8 mouse cellular contexts compared by ENCODE assay signal in the genomic region with DNA sequence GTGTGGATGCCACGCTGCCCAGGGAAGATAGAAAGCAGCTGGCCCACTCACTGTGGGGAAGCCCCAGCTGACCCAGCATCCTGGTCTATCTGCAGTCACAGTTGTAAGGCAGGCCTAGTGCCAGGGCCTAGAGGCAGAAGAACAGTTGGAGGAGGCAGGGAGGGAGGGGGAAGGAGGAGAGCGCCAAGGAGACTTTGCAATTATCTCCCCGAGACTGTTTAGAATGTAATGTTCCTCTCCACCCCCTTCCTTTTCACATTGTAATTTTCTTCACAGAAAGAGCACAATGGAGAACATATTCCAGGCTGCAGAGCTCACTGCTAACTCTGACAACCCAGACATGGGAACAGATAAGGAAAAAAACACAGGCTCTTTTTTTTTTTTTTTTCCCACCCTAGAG.
DNase-seq lines count a peak whose midpoint lies in the region; ATAC-seq lines count a peak whose summit lies in the region.

No protein-coding gene starts in this region.

- ATAC-seq in forebrain, embryonic 16.5 days, result peak; percentile 96
- ATAC-seq in hindbrain, embryonic 12.5 days (ENCODE audit: low FRiP score), result peak; percentile 81

- no peak overlapping the region for H3K9ac ChIP-seq in forebrain, embryonic 16.5 days (replicated peaks; ENCODE audit: low read depth, low read length)
- no peak overlapping the region for H3K9ac ChIP-seq in hindbrain, embryonic 12.5 days

- 6% methylated on average over 3 of the region's 3 CpGs for WGBS in forebrain, embryonic 16.5 days
- WGBS in hindbrain, embryonic 12.5 days, result 30% methylated on average over 3 of the region's 3 CpGs

- DNase-seq in spleen, postnatal 36 days (ENCODE audit: low spot score in 2 of 2), result peak; percentile 2 to 5
- no peak for DNase-seq in spleen, adult 12 weeks (ENCODE audit: low spot score)
- peak; percentile 90 for DNase-seq in left cerebral cortex, postnatal 4 days
- DNase-seq in right cerebral cortex, adult 2 months (ENCODE audit: low spot score in 2 of 2), result peak; percentile 61 to 65
- no peak for DNase-seq in liver
- DNase-seq in natural killer cell, adult 2 months (ENCODE audit: low spot score in 2 of 2), result no peak

- intact Hi-C loops in left cerebral cortex, postnatal 4 days (cut with DNase I), result no loop called here

- H3K27ac ChIP-seq in forebrain, embryonic 16.5 days (ENCODE audit: low read length), result peak overlapping the region; percentile 62
- no peak overlapping the region for H3K27ac ChIP-seq in hindbrain, embryonic 12.5 days

- no peaks in the 10 kb centered on the region for H3K36me3 ChIP-seq in forebrain, embryonic 16.5 days (ENCODE audit: control insufficient read depth, insufficient read depth)
- H3K36me3 ChIP-seq in hindbrain, embryonic 12.5 days, result no peaks in the 10 kb centered on the region

- H3K9me3 ChIP-seq in forebrain, embryonic 16.5 days (ENCODE audit: control insufficient read depth, low read length), result no peaks in the 10 kb centered on the region
- H3K9me3 ChIP-seq in hindbrain, embryonic 12.5 days (replicated peaks), result no peaks in the 10 kb centered on the region

- no peaks in the 10 kb centered on the region for H3K27me3 ChIP-seq in forebrain, embryonic 16.5 days (replicated peaks; ENCODE audit: control insufficient read depth, insufficient read depth, low read length)
- 0 out of 2 replicates have a peak, but pooled peaks cover 4% of the 10 kb centered on the region for H3K27me3 ChIP-seq in hindbrain, embryonic 12.5 days

- H3K4me2 ChIP-seq in forebrain, embryonic 16.5 days (ENCODE audit: low read length), result no peak overlapping the region
- H3K4me2 ChIP-seq in hindbrain, embryonic 12.5 days (replicated peaks), result no peak overlapping the region

- no peak overlapping the region for H3K4me3 ChIP-seq in forebrain, embryonic 16.5 days (replicated peaks; ENCODE audit: low read length)
- H3K4me3 ChIP-seq in hindbrain, embryonic 12.5 days, result no peak overlapping the region

- H3K4me1 ChIP-seq in forebrain, embryonic 16.5 days (replicated peaks; ENCODE audit: control insufficient read depth, insufficient read depth, low read length), result peaks cover 13% of the 10 kb centered on the region
- peaks cover 4% of the 10 kb centered on the region for H3K4me1 ChIP-seq in hindbrain, embryonic 12.5 days

Comparison
In these comparisons a context has a peak if more than half of its experiments do, and no peak if none do; other contexts are left out.
1. DNase-seq: peak in spleen, postnatal 36 days (2 of 2), left cerebral cortex, postnatal 4 days (single experiment) and right cerebral cortex, adult 2 months (2 of 2); none in spleen, adult 12 weeks (single experiment), liver (single experiment) and natural killer cell, adult 2 months (0 of 2).